Mouse (Mus musculus): ENCODE results near the gene Fbxw4. TPM values are rescaled to one million over a fixed set of nuclear protein-coding genes. Genes with fewer than 3 reads are reported as not detected.
A peak's percentile ranks its signal among the peaks of the same experiment; 100 is the strongest.

Gene Fbxw4
- polyA plus RNA-seq, 1 experiment: 44.8 TPM

DNA sequence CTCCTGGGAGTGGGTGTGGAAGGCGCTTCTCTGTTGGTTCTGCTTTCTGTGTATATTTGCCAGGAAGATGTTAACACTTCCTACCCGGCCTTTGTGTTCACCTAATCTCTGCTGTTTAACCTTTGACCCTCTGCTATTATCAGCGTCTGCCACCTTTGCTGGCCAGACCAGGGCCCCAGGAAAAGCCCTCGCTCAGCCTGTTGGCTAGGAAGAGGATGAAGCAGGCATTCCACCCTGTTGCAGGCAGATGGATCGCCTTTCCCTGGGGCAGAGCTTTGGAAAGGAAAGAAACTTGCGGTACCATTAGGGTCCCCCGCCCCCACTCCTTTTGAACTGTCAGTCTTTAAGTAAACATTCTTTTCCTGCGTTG, 84.5 kb downstream of the Fbxw4 start:
- H3K27me3 ChIP-seq (ENCODE audit: control insufficient read depth, insufficient read depth, low read length): no peaks in the 10 kb centered on the region
- 55% methylated on average over 8 of the region's 8 CpGs for WGBS
- no peak overlapping the region for H3K27ac ChIP-seq (ENCODE audit: insufficient read depth, low read length)
- TF ChIP-seq POLR2A (IDR thresholded peaks at IDR 0.05; ENCODE audit: borderline replicate concordance, insufficient read depth, low read length): no peak
- no peak for TF ChIP-seq CTCF (IDR thresholded peaks at IDR 0.05; ENCODE audit: borderline replicate concordance, insufficient read depth, low read depth, low read length)
- DNase-seq: no peak
- no peaks in the 10 kb centered on the region for H3K4me1 ChIP-seq (ENCODE audit: control insufficient read depth, insufficient read depth, low read length)
- H3K4me3 ChIP-seq (replicated peaks; ENCODE audit: insufficient read depth, low read depth, low read length): no peak overlapping the region

DNA sequence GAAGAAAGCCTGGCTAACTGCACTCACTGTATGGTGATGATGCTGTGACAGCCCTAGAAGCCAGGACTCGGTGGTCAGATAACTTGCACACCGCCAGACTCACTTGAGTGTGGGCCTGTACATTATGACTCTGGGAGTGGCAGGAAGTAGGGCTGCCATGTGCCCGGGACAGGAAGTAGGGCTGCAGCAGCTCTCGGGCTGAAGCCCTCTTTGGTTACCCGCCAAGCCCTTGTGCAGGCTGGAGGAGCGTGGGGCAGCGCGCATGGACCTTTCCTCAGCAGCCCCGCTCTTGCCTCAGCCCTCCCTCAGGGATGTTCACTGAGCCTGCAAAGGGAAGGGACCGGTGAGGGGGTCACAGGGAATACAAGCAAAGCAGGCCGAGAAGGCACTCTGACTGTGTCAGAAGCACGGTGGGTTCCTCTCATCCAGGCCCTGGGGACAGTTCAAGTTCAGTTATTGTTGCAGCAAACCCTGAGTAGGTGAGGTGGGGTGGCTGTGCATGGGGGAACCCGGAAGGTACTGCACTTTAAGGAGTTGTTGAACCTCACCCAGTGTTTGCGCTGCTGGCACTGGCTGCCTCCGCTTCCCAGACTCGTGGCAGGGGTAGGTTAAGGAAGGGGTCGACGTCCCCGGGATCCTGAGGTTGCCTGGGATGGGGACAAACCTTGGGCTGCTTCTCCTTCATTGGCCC, 85.0 kb downstream of the Fbxw4 start:
- TF ChIP-seq POLR2A (IDR thresholded peaks at IDR 0.05; ENCODE audit: borderline replicate concordance, insufficient read depth, low read length): no peak
- Histone ChIP-seq H3K4me3 (replicated peaks; ENCODE audit: insufficient read depth, low read depth, low read length) (no peak overlapping the region), H3K27ac (ENCODE audit: insufficient read depth, low read length) (no peak overlapping the region), H3K4me1 (ENCODE audit: control insufficient read depth, insufficient read depth, low read length) (no peaks in the 10 kb centered on the region), H3K27me3 (ENCODE audit: control insufficient read depth, insufficient read depth, low read length) (no peaks in the 10 kb centered on the region)
- 63% methylated on average over 19 of the region's 19 CpGs for WGBS
- DNase-seq: no peak

- Histone ChIP-seq H3K4me3 (replicated peaks; ENCODE audit: insufficient read depth, low read depth, low read length) (no peak overlapping the region), H3K4me1 (ENCODE audit: control insufficient read depth, insufficient read depth, low read length) (no peaks in the 10 kb centered on the region), H3K27ac (ENCODE audit: insufficient read depth, low read length) (no peak overlapping the region), H3K27me3 (ENCODE audit: control insufficient read depth, insufficient read depth, low read length) (no peaks in the 10 kb centered on the region)
- no peak for DNase-seq
- 44% methylated on average over 7 of the region's 7 CpGs for WGBS
- no peak for TF ChIP-seq CTCF (IDR thresholded peaks at IDR 0.05; ENCODE audit: borderline replicate concordance, insufficient read depth, low read depth, low read length)
- no peak for TF ChIP-seq POLR2A (IDR thresholded peaks at IDR 0.05; ENCODE audit: borderline replicate concordance, insufficient read depth, low read length)
These were observed 85.7 kb downstream of the Fbxw4 start for GRCm38 (mm10) chr19:45574339-45574898.

DNA sequence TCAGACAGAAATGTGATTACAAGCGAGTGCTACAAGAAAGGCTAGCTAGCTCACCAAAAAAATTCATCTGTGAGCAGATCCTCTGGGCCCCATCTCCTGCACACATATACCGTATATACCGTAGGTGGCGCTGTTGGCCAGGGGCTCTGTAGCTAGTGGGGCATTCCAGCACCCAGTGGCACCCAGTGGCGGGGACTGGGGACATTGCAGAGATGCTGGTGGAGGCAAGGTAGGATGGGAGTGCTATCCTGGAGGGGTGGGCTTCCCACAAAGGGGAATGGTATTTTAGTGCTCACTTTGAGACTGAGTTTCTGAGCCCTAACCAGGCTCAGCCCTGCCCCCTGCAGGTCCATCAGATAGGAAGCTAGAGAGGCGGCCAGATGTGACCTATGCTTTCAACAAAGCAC, 86.2 kb downstream of the Fbxw4 start:
- DNase-seq: peak; percentile 71 to 78
- 23% methylated on average over 6 of the region's 6 CpGs for WGBS
- H3K27me3 ChIP-seq (ENCODE audit: control insufficient read depth, insufficient read depth, low read length): no peaks in the 10 kb centered on the region
- H3K4me3 ChIP-seq (replicated peaks; ENCODE audit: insufficient read depth, low read depth, low read length): no peak overlapping the region
- no peak for TF ChIP-seq POLR2A (IDR thresholded peaks at IDR 0.05; ENCODE audit: borderline replicate concordance, insufficient read depth, low read length)
- TF ChIP-seq CTCF (IDR thresholded peaks at IDR 0.05; ENCODE audit: borderline replicate concordance, insufficient read depth, low read depth, low read length): peak; percentile 86
- H3K27ac ChIP-seq (ENCODE audit: insufficient read depth, low read length): no peak overlapping the region
- no peaks in the 10 kb centered on the region for H3K4me1 ChIP-seq (ENCODE audit: control insufficient read depth, insufficient read depth, low read length)

GRCm38 (mm10) chr19:45573033-45573432, 87.1 kb downstream of the Fbxw4 start:
- WGBS: 71% methylated on average over 6 of the region's 6 CpGs
- no peak overlapping the region for H3K27ac ChIP-seq (ENCODE audit: insufficient read depth, low read length)

DNA sequence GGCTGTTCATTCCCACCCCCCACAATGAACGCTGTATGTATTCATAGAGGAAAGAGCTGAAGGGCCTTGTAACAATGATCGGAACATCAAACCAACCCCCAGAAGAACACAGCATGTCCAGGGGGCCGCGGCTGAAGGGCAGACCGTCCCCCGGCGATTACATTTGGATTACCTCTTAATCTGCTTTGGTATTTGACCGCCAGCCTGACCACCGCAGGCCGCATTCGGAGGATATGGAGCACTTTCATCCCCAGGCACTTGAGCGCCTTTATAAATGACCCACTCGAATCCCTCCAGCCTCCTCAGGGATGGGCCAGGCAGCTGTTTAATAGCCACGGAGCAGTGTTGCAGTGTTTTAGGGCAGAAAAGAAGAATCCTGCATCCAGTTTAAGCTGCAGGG, 92.7 kb downstream of the Fbxw4 start:
- WGBS: 64% methylated on average over 14 of the region's 14 CpGs

More at GRCm38 (mm10) chr19:45573033-45573432, 87.1 kb downstream of the Fbxw4 start:
- no peak for DNase-seq
- TF ChIP-seq POLR2A (IDR thresholded peaks at IDR 0.05; ENCODE audit: borderline replicate concordance, insufficient read depth, low read length): no peak
- TF ChIP-seq CTCF (IDR thresholded peaks at IDR 0.05; ENCODE audit: borderline replicate concordance, insufficient read depth, low read depth, low read length): no peak
- Histone ChIP-seq H3K27me3 (ENCODE audit: control insufficient read depth, insufficient read depth, low read length) (no peaks in the 10 kb centered on the region), H3K4me1 (ENCODE audit: control insufficient read depth, insufficient read depth, low read length) (no peaks in the 10 kb centered on the region), H3K4me3 (replicated peaks; ENCODE audit: insufficient read depth, low read depth, low read length) (no peak overlapping the region)

GRCm38 (mm10) chr19:45565925-45566715, 94.0 kb downstream of the Fbxw4 start:
- no peak for TF ChIP-seq CTCF (IDR thresholded peaks at IDR 0.05; ENCODE audit: borderline replicate concordance, insufficient read depth, low read depth, low read length)
- TF ChIP-seq POLR2A (IDR thresholded peaks at IDR 0.05; ENCODE audit: borderline replicate concordance, insufficient read depth, low read length): no peak
- H3K27me3 ChIP-seq (ENCODE audit: control insufficient read depth, insufficient read depth, low read length): no peaks in the 10 kb centered on the region
- no peak overlapping the region for H3K4me3 ChIP-seq (replicated peaks; ENCODE audit: insufficient read depth, low read depth, low read length)
- 32% methylated on average over 15 of the region's 15 CpGs for WGBS
- DNase-seq: peak; percentile 42 to 57
- no peak overlapping the region for H3K27ac ChIP-seq (ENCODE audit: insufficient read depth, low read length)
- H3K4me1 ChIP-seq (ENCODE audit: control insufficient read depth, insufficient read depth, low read length): peaks cover 9% of the 10 kb centered on the region

More for the DNA sequence above, 92.7 kb downstream of the Fbxw4 start:
- H3K4me1 ChIP-seq (ENCODE audit: control insufficient read depth, insufficient read depth, low read length): peaks cover 9% of the 10 kb centered on the region
- no peak overlapping the region for H3K4me3 ChIP-seq (replicated peaks; ENCODE audit: insufficient read depth, low read depth, low read length)
- no peaks in the 10 kb centered on the region for H3K27me3 ChIP-seq (ENCODE audit: control insufficient read depth, insufficient read depth, low read length)
- no peak overlapping the region for H3K27ac ChIP-seq (ENCODE audit: insufficient read depth, low read length)
- no peak for DNase-seq
- no peak for TF ChIP-seq POLR2A (IDR thresholded peaks at IDR 0.05; ENCODE audit: borderline replicate concordance, insufficient read depth, low read length)
- TF ChIP-seq CTCF (IDR thresholded peaks at IDR 0.05; ENCODE audit: borderline replicate concordance, insufficient read depth, low read depth, low read length): no peak
